Mouse (Mus musculus): ENCODE measurements around the gene Maats1.

Maats1 gene

DNA sequence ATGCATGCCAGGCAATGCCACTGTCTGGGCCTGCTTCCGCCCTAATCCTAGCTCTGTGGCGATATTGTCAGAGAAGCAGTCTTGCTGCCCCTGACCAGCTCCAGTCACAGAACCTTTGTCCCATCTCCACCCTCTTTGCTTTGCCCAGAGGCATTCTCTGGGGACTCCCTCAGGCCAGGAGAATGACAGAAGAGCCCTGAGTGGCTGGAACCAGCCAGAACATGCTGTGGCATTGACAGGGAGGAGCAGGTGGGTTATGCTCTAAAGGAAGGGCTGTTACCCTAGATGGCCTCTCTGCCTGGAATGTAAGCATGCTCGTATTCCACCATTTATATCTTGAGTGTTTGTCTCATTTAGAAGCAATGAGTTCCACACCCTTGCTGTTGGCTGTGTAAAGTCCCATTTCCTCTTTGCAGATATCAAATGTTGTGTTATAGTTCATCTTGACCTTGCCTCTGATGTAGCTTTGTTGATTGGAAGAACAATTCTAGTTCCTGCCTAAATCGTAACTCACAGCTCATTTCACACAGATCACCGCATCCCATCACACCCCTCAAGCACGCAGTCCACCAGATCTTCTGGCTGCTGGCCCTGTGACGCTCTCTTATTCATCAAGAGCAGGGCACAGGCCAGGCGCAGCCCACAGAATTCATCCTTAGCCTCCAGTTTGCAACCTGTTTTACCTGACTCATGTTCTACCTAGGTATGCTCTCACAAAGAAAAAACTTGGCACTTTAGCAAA is 28.9 kb upstream of the Maats1 start:
- no peak for DNase-seq

DNA sequence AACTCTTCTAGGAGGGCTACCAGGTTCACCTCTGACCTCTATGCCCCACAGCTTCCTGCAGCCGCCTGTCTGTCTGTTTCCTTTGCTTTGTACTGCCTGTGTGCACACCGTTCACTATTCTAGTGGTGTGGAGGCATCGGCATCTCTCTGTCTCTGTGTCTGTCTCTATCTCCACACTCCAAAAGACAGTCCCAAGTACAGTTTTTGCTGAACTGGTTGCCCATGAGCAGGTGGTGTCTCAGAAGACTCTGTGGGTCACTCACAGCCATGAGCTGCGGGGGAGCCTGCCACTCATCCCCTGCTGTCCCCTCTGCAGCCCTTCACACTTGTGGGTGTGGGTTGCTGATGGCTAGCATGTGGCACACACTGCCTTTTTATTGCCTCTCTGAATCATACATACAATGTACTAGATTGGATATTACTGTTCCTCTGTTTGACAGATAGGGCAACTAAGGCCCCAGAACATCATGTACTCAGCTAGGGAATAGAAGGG is 28.1 kb upstream of the Maats1 start:
- DNase-seq, result no peak

DNA sequence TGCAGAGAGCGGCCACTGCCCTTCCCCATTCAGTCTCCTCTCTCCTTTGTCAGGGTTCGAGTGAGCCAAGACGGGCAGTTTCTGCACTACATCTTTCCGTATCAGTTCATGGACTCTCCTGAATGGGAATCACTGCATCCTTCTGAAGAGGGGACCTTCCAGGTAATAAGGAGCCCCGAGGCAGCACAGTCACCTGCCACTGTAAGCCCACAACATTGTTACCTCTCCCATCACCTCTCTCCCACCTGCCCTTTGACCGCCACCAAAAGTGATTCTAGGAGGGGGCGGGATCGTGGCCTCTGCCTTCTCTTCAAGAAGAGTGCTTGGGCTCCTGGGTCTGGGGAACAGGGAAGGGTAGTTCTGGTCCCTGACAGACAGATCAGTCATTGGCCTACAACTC is 27.5 kb upstream of the Maats1 start:
- DNase-seq, result no peak

DNA sequence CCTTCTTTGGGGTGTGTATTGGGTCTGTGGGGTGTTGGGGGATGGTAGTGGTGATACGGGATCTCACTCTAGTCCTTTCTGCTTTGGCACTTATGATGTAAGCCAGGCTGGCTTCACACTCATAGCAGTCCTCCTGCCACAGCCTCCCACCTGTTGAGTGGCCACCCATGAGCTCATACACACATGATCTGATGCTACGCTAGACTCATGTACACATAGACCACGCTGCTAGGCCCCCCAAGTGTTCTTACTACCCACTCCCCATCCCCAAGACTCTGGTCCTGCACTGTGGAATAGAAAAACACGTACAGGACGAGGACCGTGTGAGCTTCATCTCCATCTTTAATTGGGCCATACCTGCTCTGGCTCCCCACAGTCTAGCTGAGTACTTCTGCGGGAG is 27.1 kb upstream of the Maats1 start:
- DNase-seq, result no peak

DNA sequence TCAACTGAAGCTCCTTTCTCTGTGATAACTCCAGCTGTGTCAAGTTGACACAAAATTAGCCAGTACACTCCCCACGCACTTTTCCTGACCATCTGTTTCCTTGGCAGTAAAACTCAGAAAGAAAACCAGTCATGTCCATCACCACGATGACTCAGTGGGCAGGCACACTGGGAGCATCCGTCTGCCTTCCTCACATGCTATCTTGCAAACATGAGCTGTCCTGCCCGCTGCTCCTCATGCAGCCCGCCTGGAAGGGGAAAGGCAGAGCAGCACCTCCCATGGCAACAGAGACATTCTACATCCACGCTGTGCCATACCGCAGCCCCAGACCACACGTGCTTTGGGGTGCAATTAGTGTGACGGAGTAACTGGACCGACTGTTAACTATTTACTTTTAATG is 26.4 kb upstream of the Maats1 start:
- DNase-seq, result peak; percentile 52

DNA sequence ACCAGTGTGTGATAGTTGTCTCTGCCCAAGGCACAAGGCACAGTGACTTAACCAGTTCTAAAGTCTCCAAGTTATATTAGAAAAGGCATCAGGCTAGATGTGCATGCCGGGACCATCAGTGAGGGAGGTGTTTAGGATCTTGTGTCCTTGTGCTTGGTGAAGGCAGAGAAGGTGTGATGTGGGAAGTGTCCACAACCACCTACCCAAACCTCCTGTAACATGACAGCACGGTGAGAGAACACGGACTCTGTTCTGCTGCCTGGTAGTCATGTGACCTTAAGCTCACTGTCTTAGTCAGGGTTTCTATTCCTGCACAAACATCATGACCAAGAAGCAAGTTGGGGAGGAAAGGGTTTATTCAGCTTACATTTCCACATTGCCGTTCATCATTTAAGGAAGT is 24.3 kb upstream of the Maats1 start:
- no peak for DNase-seq

DNA sequence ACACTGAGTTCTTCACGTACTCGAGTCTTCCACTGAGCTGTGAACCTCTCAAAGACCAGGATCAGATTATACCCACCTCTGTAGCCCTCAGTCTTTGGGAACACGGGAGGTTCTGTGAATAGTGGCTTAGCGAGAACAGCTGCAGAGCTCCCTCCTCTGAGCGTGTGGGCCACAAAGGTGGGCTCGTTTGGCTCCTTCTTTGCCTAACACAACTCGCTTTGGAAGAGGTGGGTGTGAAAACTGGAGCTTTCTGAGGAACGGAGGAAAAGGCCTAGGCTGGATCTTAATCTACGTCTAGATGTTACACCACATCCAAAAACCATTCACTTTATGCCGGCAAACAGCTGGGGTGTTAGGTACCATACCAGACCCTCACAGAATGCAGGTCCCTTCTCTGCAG is 23.4 kb upstream of the Maats1 start:
- no peak for DNase-seq

DNA sequence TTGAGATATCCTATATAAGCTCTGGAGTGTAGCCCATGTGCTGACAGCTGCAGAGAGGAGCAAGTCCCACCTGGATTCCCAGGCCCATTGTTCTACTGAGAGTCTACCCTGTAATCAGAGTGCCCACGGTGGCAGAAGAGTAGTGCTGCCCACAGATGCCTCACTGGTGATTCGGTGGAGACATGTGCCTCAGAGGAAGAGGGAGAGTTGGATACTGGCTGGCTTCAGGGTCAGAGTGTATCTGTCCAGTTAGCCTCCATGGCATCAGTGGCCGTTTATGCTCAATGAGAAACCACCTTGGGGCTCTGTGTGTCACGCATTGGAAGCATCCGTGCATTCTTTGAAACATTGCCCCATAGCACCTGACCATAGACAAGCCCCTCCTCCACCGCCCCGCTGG is 21.7 kb upstream of the Maats1 start:
- DNase-seq, result no peak

DNA sequence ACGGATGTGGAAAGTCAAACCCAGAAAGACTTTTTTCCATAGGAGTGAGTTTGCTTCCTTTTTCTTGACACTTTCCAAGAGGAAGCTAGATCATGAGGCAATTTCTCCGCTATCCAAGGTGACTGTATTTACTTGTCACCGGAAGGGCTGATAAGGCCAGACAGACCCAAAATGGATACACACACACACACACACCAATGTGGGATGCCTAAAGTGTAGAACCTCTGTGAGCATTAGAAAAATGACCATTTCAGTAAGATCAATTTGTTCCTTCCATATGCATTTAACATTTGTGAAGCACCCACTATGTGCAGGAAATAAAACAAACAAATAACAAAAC is 21.3 kb upstream of the Maats1 start:
- no peak for DNase-seq

DNA sequence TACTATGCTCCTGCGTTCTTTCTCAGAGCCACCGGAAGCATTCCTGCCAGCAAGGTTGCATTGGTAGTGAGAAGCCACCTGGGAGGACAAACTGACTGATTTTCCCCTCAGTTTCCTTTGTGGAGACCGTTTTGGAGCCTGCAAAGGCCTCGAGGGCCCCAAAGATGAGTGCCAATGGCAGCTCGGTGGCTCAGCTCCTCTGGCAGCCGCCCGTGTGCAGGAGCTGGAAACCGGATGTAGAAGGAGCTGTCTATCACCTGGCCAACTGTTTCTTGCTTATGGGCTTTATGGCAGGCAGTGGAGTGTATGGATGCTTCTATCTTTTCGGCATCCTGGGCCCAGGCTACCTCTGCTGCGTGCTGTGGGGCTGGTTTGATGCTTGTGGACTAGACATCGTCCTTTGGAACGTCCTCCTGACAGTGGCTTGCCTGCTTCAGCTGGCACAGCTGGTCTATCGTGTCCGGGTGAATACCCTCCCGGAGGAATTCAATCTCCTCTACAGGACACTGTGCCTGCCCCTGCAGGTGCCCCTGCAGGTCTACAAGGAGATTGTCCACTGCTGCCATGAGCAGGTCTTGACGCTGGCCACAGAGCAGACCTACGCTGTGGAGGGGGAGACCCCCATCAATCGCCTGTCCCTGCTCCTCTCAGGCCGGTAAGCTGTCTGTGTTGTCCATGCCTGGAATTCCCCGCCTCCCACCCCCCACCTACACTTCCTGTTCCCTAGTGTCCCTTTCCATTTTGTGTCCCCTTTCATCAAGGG is 20.7 kb upstream of the Maats1 start:
- no peak for DNase-seq

DNA sequence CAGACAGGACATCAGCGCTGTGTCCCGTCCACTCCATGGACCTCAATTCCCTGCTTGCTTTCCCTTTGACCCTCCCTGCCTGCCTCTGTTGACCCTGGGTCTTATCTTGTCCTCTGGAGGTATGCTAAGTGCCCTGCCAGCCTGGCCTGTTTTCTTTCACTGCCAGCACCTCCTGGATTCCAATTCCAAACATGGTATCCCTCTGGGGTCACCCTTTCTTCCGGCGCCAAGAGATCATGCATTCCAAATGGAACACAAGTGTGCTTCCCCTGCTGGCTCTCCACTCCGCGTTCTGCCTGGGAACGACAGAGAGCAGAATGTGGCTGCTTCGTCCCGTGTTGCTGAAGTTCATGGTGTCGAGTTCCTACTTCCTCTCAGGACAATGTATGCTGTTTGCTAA is 20.0 kb upstream of the Maats1 start, which contains the start of gene Popdc2:
Popdc2 (plus strand) TSS at position 277 of the 400 bp plus-strand sequence.
- DNase-seq, result no peak

DNA sequence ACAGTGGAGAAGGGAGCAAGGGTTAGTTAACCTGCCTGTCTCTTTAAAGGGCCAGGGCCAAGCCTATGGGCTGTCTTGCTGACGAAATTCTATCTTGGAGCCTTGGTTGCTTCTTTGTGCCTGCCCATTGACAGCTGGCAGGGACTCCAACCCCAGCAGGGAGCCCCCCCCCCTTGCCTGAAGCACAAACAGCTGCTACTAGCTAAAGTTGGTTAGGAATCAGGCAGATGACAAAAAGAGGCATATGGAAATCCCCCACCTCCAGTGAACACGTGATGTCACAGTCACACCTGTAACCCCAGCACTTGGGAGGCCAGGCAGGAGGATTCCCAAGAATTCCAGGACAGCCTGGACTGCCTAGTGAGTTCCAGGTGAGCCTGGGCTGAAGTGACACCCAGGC is 18.4 kb upstream of the Maats1 start:
- DNase-seq, result no peak

DNA sequence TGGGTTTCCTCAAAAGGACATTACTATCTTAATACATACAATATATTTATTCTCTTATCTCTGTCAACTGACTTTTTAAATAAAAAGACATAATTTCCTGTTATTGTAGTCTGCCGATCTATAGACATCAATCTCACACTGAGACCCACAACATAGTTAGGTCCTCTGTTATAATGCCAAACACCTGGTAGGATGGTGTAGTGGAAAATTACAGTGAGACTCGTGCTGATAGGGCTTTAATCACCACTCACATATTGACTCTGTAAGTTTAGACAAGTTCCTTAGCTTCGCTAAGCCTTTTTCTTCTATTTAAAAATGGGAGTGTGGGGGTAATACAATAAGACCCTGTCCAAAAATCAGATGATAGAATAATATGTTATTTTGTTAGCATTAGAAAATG is 17.9 kb upstream of the Maats1 start:
- DNase-seq, result no peak

DNA sequence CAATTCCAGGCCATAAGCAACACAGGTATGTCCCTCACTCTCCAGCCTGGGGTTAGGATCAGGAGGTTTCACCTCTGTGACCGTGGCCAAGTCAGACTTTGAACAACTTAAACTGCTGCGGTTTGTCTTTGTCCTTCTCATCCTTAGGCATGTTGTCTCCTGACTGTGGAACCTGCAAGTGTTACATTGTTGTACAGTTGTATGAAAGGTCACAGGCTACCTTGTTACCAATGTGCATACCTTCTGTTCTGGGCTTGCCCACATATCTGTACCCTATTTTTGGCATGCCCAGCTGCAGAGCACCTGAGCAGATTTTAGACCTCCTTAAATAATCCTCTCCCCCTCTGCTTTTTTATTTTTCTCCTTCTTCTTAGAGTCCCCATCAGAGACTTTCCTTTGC is 17.3 kb upstream of the Maats1 start:
- no peak for DNase-seq

DNA sequence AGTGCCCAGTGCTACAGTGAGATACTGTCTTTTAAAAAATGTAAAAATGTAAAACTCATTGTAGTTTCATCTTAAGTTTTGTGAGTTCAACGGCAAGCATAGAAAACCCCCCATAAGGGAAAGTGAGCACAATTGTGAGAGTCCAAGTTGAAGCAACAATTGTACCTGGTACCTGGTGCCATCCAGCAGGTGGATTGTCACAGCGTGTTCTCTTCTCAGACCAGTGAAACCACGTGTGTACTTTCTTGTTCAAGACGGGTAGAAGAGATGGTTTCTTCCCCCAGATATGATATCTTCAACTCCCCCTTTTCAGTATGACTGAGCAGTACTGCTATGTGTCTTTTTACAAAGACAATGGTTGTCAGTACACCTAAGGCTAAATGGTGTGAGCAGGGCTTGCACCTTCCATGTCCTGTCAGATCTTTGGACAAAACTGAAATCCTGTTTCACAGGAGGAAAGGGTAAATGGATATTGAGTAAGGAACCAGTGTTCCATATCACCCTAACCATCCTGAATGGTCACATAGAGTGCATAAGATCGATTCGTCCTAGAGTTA is 16.4 kb upstream of the Maats1 start:
- no peak for DNase-seq

DNA sequence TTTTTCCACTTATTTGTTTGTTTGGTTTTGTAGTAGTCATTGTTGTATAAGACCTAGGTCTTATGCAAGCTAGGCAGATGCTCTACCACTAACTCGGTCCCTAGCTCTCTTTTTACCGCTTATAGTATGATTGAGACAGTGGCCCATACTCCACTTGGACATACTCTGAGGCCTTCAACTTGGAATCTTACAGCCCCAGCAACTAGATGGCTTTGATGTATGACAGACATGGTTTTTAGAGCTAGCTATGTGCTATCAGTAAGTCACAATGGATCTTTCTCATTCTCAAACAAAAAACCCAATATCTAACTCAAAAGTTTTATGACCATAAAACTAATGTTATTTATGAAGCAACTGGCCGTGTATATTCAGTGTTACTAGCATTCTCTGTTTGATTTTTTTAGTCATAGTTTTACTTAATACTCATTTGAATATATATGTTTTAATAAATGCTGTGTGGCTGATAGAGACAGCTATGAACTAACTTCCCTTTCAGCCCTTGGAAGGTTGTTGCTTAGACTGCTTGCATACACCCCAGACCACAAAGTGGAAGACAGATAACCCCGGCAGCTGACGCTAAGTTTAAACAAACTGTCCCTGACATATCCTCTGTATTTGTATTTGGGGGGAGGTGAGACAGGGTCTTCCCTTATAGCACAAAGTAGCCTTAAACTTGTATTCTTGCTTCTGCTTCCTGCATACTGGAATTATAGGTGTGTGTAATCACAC is 12.4 kb upstream of the Maats1 start:
- no peak for DNase-seq

DNA sequence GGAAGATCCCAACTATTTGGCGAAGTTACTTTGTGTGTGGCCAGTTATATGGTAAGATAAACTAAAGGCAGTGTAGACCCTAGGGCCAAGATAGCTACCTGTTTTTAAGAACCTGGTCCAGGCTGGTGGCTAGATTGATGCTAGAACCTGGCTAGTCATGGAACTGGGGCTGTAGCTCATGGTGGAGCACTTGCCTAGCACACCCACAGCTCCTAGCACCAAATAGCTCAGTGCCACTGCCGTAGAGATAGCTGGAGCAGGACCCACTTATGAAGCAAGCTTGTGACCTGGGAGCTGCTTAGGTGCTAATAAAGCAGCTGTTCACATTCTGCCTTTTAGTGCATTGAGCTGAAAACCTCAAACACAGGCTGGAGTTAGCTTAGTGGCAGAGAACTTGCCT is 11.7 kb upstream of the Maats1 start:
- no peak for DNase-seq

DNA sequence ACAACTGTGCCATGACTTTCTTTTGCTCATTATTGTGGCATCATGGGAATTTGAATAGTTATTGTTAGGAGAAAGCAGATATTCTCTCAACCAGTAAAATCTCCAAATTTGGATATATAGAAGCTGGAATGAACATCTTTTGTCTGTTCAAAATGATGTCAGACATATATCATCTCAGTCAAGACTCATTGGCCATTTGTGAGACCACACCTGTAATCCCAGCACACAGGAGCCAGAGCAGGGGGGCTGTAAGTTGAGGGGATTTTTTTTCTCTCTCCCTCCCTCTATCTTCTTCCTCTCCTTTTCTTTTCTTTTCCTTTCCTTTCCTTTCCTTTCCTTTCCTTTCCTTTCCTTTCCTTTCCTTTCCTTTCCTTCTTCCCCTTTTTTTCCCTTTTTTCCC is 10.9 kb upstream of the Maats1 start:
- DNase-seq, result no peak

DNA sequence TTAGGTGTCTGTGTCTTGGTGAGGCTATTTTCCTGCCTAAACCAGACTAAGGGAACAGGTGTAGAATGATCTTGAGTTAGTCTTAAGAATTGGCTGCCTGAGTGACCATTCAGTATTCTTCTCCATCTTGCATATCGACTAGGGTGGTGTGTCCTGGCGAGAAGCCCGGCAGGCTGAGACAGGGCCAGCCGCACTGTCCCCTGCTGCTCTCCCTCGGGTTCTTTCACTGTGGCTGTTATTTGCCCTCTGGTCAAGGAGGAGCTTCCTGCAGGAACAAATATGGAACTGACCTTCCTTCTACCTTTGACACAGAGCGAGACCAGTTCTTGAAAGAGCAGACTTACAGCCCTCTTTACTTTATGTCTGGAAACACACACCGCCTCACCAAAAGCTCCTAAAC is 10.1 kb upstream of the Maats1 start:
- no peak for DNase-seq

DNA sequence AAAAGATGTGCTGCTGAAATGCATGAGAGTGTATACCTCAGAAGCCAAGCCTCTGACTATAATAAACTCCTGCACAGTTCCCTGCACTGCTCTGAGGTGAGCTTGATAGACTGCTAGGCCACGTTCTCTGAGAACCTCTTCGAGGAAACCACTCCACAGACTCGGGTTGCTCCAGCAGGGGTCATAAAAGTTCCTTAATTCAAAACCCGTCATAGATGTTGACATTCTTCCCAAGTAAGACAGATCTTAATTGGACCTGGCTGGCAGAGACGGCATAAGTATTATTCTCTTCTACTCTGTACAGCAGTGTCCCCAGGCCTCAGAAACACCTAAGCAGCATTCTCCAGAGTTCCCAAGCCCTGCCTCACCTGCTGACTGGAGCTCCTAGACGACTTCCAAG is 9.0 kb upstream of the Maats1 start:
- no peak for DNase-seq

DNA sequence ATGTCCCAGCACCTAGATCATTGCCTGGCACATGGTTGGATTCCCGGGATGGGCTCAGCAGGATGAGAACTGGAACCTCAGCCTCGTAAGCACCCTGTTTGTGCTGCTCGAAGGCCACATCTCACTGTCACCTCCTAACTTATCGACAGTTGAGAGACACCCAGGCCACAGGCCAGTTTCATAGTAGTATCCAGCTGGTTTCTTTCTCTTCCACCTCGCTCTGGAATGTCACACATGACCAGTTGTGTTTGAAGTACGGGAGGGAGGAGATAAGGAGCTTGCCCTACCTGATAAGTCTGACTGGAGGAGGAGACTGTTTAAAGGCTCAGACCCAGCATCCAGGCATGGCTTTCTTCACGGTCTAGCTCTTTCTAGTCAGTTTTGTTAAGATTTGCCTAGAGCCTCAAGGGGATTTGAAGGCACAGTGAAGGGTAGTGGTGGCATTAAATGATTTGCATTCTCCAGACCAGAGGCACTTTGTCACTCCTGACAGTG is 8.5 kb upstream of the Maats1 start:
- no peak for DNase-seq

DNA sequence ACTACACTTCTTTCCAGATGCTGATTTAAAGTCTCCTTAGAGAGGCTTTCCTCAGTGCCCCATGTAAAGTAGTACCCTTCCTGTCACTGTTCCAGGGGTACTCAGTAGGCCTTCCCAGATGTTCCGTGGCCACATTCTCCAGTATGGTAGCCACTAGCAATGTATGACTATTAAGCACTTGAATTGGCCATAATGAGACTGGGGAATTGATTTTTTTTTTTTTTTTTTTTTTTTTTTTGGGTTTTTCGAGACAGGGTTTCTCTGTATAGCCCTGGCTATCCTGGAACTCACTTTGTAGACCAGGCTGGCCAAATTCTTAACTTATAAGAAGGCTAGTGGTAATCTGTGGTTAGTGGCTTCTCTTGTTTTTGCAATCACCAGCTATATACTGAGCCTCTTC is 7.9 kb upstream of the Maats1 start:
- DNase-seq, result no peak

DNA sequence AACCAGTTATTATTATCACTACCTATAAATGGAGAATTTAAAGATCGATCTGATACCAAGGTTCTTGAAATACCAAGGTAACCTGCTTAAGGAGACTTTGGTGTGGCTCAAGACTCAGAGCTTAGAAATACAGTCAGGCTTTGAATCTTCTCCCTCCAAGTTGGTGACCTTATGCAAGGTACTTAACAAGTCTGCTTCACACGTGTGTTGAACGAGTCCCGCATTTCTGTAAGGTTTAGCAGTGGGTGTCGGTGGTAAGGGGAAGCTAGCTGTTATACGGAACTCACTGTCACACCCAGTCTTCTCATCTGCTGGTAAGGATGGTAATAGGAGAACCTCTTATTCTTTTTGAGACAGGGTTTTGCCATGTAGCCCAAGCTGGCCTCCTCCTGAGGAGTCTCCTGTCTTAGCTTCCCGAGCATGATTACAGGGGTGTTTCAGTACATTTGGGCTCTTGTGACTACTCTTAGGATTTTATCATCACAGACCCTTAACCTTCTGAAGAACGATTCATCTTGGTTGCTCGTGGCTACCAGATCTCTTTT is 6.3 kb upstream of the Maats1 start:
- no peak for DNase-seq

Data from right cerebral cortex, postnatal 14 days (tissue).